Mouse (Mus musculus) embryonic facial prominence, embryonic 13.5 days (tissue): ENCODE measurements around the gene Spata2. TPM values are rescaled to one million over a fixed set of nuclear protein-coding genes. Genes with fewer than 3 reads are reported as not detected.

ENCODE experiments used
- ATAC-seq: fragments of 200-750 bp; cut with Nextera tagmentation; 2 replicates; pipeline ENCODE4 v1.8.0; 2017; ENCODE audit warnings: low read depth; ENCODE audit not compliant: insufficient number of reproducible peaks, insufficient read depth, low FRiP score, low TSS enrichment
- H3K27ac ChIP-seq: fragments of 300-500 bp; sonication (generic); 2 replicates; pipeline ENCODE4 v1.5.1; 2015; ENCODE audit warnings: moderate library complexity, mild to moderate bottlenecking, inconsistent platforms
- H3K27me3 ChIP-seq: fragments of 300-500 bp; sonication (generic); 2 replicates; pipeline ENCODE4 v1.6.1; 2015; ENCODE audit warnings: mild to moderate bottlenecking, inconsistent platforms
- H3K36me3 ChIP-seq: fragments of 300-500 bp; sonication (generic); 2 replicates; pipeline ENCODE4 v1.6.1; 2015; ENCODE audit warnings: mild to moderate bottlenecking, inconsistent platforms
- H3K4me1 ChIP-seq: fragments of 300-500 bp; sonication (generic); 2 replicates; pipeline ENCODE4 v1.6.1; 2015; ENCODE audit warnings: inconsistent platforms
- H3K4me2 ChIP-seq: fragments of 300-500 bp; sonication (generic); 2 replicates; pipeline ENCODE4 v1.6.1; 2015; ENCODE audit warnings: moderate library complexity, mild to moderate bottlenecking, inconsistent platforms
- H3K4me3 ChIP-seq: fragments of 300-500 bp; sonication (generic); 2 replicates; pipeline ENCODE4 v1.5.1; 2015; ENCODE audit warnings: mild to moderate bottlenecking, inconsistent platforms
- H3K9ac ChIP-seq: fragments of 300-500 bp; sonication (generic); 2 replicates; pipeline ENCODE4 v1.6.1; 2015; ENCODE audit warnings: mild to moderate bottlenecking, inconsistent platforms
- H3K9me3 ChIP-seq: fragments of 300-500 bp; sonication (generic); 2 replicates; pipeline ENCODE4 v1.6.1; 2016; ENCODE audit warnings: inconsistent platforms
- WGBS: fragments of 180-500 bp; shearing (Covaris S2); methylation state at CpG from one replicate; pipeline ENCODE4 v1.1.7; 2015; ENCODE audit warnings: mixed read lengths; 5-methylcytosine and 5-hydroxymethylcytosine counted together
- polyA plus RNA-seq: library from polyadenylated mRNA; unstranded; fragments of >200 nt; fragmentation: Nextera tagmentation; extraction: Ambion mirVana; gene quantifications from 2 replicates; pipeline ENCODE4 v1.2.1, GENCODE M21; 2015

Gene Spata2
- polyA plus RNA-seq, 1 experiment from 2014 or later = 15.4 TPM

GRCm38 (mm10) chr2:167456361-167457020, 36.2 kb downstream of the Spata2 start:
- 90% methylated on average over 5 of the region's 5 CpGs for WGBS
- ATAC-seq = no peak
- no peaks in the 10 kb centered on the region for H3K4me1 ChIP-seq
- peaks cover 89% of the 10 kb centered on the region for H3K36me3 ChIP-seq
- no peak overlapping the region for H3K4me3 ChIP-seq
- H3K27ac ChIP-seq = no peak overlapping the region
- H3K27me3 ChIP-seq = no peaks in the 10 kb centered on the region
- no peaks in the 10 kb centered on the region for H3K9me3 ChIP-seq
- no peak overlapping the region for H3K9ac ChIP-seq
- H3K4me2 ChIP-seq = no peak overlapping the region

GRCm38 (mm10) chr2:167453814-167454213, 38.9 kb downstream of the Spata2 start:
- no peaks in the 10 kb centered on the region for H3K4me1 ChIP-seq
- no peaks in the 10 kb centered on the region for H3K9me3 ChIP-seq
- no peak overlapping the region for H3K4me2 ChIP-seq
- no peak overlapping the region for H3K4me3 ChIP-seq
- peaks cover 87% of the 10 kb centered on the region for H3K36me3 ChIP-seq
- H3K27ac ChIP-seq = no peak overlapping the region
- H3K9ac ChIP-seq = no peak overlapping the region
- WGBS = 83% methylated on average over 3 of the region's 3 CpGs
- ATAC-seq = no peak
- H3K27me3 ChIP-seq = no peaks in the 10 kb centered on the region

DNA sequence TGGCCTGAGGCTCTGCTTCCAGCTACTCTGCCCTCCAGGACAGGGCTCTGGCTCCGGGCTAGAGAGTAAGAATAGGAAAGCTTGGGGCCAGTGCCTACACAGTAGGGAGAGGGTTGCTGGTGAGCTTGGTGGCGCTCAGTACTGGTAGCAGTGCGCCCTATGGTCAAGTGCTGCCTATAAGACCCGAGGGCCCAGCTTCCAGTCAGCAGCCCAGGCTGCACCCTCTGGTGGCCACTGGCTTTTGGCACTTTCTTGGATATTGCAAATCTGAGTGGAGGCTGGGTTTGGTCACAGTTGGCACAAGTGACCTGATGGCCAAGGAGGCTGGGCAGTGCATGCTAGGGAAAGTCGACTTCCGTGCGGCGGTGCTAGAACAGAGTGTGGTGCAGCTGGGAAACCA, 42.0 kb downstream of the Spata2 start:
- Histone ChIP-seq H3K27me3 (no peaks in the 10 kb centered on the region), H3K9me3 (no peaks in the 10 kb centered on the region), H3K9ac (peak overlapping the region; percentile 28; the same call in 1 of the 2 replicates), H3K36me3 (peaks cover 69% of the 10 kb centered on the region), H3K27ac (no peak overlapping the region), H3K4me2 (no peak overlapping the region), H3K4me3 (no peak overlapping the region), H3K4me1 (peaks cover 13% of the 10 kb centered on the region)
- no peak for ATAC-seq
- 92% methylated on average over 8 of the region's 8 CpGs for WGBS

DNA sequence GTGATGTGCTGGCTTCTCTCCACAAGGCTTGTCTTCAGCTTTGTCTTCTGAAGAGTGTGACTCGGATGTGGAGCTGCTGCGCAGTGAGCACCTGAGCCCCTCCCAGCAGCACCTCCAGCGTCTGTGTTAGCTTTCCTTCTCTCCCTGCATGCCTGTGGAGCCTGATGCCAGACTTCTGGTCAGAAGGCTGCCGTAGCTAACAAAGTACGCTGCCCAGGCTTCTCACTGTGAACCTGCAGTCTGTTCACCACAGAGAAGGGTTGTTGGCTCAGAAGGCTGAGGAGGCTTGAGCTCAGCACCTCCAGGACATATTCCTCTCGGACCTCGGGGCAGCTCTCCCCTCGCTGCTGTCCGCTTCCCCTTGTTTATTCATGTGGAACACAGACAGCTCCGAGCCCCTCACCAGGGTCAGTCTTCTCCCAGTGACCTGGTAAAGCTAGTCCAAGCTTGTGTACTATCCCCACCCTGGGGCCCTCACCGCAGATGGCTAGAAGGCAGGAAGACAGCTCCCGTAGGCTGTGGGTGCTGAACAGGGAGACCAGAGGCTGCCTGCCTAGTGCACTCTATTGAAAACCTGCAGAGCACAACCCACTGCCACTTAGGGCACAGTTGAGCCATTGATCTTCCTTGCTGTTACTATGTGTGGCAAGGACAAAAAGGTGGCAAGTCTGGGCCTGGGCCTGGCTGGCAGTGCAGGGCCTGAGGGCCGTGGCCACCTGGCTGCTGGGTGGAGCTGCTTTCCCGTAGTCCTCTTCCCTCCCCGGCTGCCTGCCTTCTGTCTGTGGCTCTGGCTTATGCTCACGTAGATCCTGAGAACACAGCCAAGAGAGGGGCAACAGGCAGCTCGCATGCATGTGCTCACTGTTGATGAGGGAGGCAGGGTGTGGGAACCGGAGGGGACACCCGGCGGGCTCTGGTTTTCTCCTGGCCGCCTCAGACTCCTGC, 43.1 kb downstream of the Spata2 start:
- Histone ChIP-seq H3K4me2 (no peak overlapping the region), H3K4me1 (peaks cover 17% of the 10 kb centered on the region), H3K4me3 (no peak overlapping the region), H3K9me3 (no peaks in the 10 kb centered on the region), H3K27ac (no peak overlapping the region), H3K27me3 (no peaks in the 10 kb centered on the region), H3K9ac (0 out of 2 replicates have a peak overlapping the region, but pooled peaks have one; percentile 22), H3K36me3 (peaks cover 70% of the 10 kb centered on the region)
- ATAC-seq = no peak
- 90% methylated on average over 21 of the region's 21 CpGs for WGBS

- peaks cover 69% of the 10 kb centered on the region for H3K36me3 ChIP-seq
- no peak for ATAC-seq
These were observed 45.1 kb downstream of the Spata2 start for GRCm38 (mm10) chr2:167447629-167448028.

DNA sequence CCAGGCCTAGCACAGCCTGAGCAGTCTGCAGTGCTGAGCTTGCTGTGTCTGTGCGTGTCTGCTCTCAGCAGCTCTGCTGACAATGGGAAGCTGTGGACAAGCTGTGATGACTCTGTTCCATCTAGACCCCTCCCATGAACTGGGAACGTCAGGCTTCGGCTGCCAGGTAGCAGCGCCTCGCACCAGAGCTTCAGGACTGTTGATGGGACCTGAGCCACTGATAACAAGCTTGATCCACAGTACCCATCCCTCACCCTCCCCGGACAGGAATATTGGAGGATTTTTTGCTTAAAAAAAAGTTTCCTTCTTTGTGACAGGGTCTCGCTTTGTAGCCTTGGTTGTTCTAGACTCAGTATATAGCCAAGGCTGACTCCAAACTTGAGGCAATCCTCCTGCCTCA, 45.5 kb downstream of the Spata2 start:
- Histone ChIP-seq H3K9ac (no peak overlapping the region), H3K4me3 (no peak overlapping the region), H3K27me3 (no peaks in the 10 kb centered on the region), H3K27ac (peak overlapping the region; percentile 75), H3K4me2 (no peak overlapping the region), H3K4me1 (peaks cover 17% of the 10 kb centered on the region), H3K36me3 (peaks cover 73% of the 10 kb centered on the region), H3K9me3 (no peaks in the 10 kb centered on the region)
- no peak for ATAC-seq
- WGBS = 91% methylated on average over 7 of the region's 7 CpGs

More at GRCm38 (mm10) chr2:167447629-167448028, 45.1 kb downstream of the Spata2 start:
- H3K27me3 ChIP-seq = no peaks in the 10 kb centered on the region
- H3K4me1 ChIP-seq = peaks cover 17% of the 10 kb centered on the region
- no peaks in the 10 kb centered on the region for H3K9me3 ChIP-seq
- 91% methylated on average over 8 of the region's 8 CpGs for WGBS
- no peak overlapping the region for H3K4me2 ChIP-seq
- no peak overlapping the region for H3K9ac ChIP-seq
- H3K27ac ChIP-seq = no peak overlapping the region
- no peak overlapping the region for H3K4me3 ChIP-seq

GRCm38 (mm10) chr2:167445911-167446780, 46.5 kb downstream of the Spata2 start:
- peaks cover 76% of the 10 kb centered on the region for H3K36me3 ChIP-seq
- peak overlapping the region; percentile 37 for H3K9ac ChIP-seq
- ATAC-seq = no peak
- H3K4me1 ChIP-seq = peaks cover 17% of the 10 kb centered on the region
- 61% methylated on average over 20 of the region's 20 CpGs for WGBS
- no peak overlapping the region for H3K4me3 ChIP-seq
- H3K9me3 ChIP-seq = no peaks in the 10 kb centered on the region
- H3K4me2 ChIP-seq = no peak overlapping the region
- no peaks in the 10 kb centered on the region for H3K27me3 ChIP-seq
- peak overlapping the region; percentile 75 for H3K27ac ChIP-seq

- Histone ChIP-seq H3K4me2 (no peak overlapping the region), H3K27ac (no peak overlapping the region), H3K36me3 (peaks cover 68% of the 10 kb centered on the region), H3K9ac (no peak overlapping the region), H3K4me3 (no peak overlapping the region), H3K4me1 (peaks cover 17% of the 10 kb centered on the region), H3K9me3 (no peaks in the 10 kb centered on the region), H3K27me3 (no peaks in the 10 kb centered on the region)
- no peak for ATAC-seq
- WGBS = 91% methylated on average over 4 of the region's 4 CpGs
These were observed 49.1 kb downstream of the Spata2 start for GRCm38 (mm10) chr2:167443411-167444193.

- H3K4me1 ChIP-seq = no peaks in the 10 kb centered on the region
- H3K9ac ChIP-seq = no peak overlapping the region
- H3K27me3 ChIP-seq = no peaks in the 10 kb centered on the region
- 94% methylated on average over 3 of the region's 3 CpGs for WGBS
- no peak overlapping the region for H3K4me3 ChIP-seq
- H3K36me3 ChIP-seq = peaks cover 64% of the 10 kb centered on the region
- no peaks in the 10 kb centered on the region for H3K9me3 ChIP-seq
- no peak for ATAC-seq
- no peak overlapping the region for H3K27ac ChIP-seq
- H3K4me2 ChIP-seq = no peak overlapping the region
These were observed 53.3 kb downstream of the Spata2 start for GRCm38 (mm10) chr2:167439422-167439821.

GRCm38 (mm10) chr2:167436371-167436770, 56.3 kb downstream of the Spata2 start:
- H3K4me1 ChIP-seq = no peaks in the 10 kb centered on the region
- H3K27me3 ChIP-seq = no peaks in the 10 kb centered on the region
- no peak overlapping the region for H3K9ac ChIP-seq
- no peak for ATAC-seq
- no peaks in the 10 kb centered on the region for H3K9me3 ChIP-seq
- H3K36me3 ChIP-seq = peaks cover 49% of the 10 kb centered on the region
- H3K4me2 ChIP-seq = no peak overlapping the region
- no peak overlapping the region for H3K27ac ChIP-seq
- 82% methylated on average over 5 of the region's 5 CpGs for WGBS
- H3K4me3 ChIP-seq = no peak overlapping the region
